Mouse (Mus musculus) layer of hippocampus, adult 9-10 months (tissue): ENCODE measurements around the gene Fgf22.

Experiments
- DNase-seq: peaks from one replicate; pipeline ENCODE4 v3.0.0; 2022; ENCODE audit warnings: low spot score

Gene Fgf22

GRCm38 (mm10) chr10:79793051-79793737 lies 38.3 kb downstream of the Fgf22 start, which contains the start of gene Palm:
Gene Palm, plus strand, starts transcription at chr10:79793572.
- DNase-seq: no peak

DNA sequence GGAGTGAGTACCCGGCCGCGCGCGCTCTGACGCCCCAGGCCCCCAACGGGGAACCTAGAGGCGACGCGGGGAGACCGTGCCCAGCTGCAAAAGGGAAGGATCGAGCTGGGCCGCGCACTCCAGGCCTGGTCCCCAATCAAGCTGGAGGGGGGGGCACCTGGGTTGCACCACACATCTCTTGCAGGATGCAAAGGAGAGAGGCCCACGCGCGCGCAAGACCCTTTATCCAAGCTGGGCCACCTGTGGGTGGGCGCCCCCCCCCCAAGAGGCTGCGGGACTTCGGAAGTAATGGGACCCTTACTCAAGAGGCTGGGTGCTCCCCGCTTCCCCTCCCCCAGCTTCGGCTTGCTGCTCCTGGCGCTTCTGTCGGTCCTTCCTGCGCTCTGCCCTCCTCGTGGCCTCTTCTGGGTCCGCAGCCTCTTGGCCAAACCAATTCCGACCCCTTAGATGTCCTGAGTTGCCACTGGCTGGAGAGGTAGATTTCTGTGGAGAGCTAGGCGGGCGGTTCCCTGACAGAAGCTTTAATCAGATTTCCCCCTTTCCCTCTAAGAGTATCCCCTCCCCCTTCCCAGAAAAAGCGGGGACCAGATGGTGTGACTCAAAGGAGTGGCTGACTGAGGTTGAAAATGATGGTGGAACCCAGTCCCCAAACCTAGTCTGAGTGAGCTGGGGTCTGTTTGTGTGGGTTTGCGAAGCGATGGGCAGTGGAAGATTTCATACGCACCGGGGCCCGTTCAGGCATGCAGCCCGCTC lies 39.0 kb downstream of the Fgf22 start:
- no peak for DNase-seq

- no peak for DNase-seq
Observed at GRCm38 (mm10) chr10:79794491-79794931, 39.6 kb downstream of the Fgf22 start.

GRCm38 (mm10) chr10:79795905-79796304 lies 41.0 kb downstream of the Fgf22 start:
- no peak for DNase-seq

- no peak for DNase-seq
Observed at GRCm38 (mm10) chr10:79797326-79797725, 42.5 kb downstream of the Fgf22 start.

DNA sequence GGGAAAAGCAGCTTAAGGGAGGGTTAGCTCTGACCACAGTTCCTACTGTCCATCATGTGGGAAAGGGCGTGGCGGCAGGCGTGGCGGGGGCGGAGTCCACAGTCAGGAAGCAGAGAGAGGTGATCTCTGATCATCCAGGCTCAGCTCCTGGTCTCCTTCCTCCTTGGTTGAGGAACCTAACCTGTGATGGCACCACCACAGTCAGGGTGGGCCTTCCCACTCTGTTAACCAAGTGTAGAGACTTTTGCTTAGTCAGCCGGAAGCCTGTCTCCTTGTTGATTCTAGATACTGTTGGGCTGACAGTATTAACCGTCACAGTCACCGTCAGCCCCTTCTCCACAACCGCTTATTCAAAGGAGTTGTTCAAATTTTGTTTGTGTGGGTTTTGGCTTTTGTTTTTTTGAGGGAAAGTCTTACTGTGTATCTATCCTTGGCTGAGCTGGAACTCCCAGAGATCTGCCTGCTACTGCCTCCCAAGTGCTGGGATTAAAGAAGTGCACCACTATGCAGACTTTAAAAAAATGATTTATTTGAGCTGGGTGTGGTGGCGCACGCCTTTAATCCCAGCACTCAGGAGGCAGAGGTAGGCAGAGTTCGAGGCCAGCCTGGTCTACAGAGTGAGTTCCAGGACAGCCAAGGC lies 43.5 kb downstream of the Fgf22 start:
- no peak for DNase-seq

GRCm38 (mm10) chr10:79800508-79800907 lies 45.6 kb downstream of the Fgf22 start:
- no peak for DNase-seq

DNA sequence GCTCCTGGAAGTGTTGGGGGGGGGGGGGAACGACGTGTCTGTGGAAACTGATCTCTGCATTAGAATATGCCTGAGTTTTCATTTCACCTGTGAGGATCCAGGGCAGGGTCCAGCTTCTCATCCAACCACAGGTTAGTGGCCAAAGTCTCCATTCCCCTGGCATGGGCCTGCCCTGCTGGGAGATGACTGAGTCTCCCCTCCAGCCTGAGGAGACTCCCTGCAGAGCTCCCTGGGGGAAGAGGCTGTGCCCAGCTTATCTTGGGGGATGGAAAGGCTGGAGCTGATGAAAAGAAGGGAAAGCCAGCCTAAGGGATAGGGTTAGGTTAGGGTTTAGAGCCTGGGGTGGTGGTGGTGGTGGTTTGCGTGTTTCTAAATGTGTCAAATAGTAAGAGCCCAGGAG lies 47.0 kb downstream of the Fgf22 start:
- no peak for DNase-seq

DNA sequence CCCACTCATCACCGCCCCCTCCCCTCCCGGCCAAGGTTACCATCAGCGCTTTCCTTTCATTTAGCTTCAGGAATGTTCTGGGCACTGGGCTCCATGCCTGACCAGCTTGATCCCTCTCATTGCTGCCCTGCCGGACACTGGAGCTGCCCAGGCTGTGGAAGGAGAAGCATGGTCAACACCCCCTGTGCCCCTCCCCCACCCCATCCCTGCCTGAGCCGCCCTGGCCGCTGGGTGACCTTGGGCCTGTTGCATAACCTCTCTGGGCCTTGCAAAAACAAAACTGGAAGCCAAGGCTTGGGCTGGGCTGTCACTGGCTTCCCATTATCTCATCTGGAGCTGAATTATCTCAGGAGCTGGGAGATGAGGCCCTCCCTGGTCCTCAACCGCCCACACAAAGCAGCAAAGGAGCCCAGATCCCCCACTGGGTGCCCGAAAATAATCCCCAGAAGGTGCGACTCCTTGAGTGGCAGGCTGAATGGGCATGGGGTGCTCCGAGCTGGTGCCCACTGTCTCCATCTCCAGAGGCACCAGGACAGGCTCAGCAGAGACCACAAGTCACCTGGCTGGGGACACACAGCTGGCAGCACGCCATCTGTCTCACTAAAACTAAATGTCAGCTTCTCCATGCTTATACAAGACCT lies 47.6 kb downstream of the Fgf22 start:
- no peak for DNase-seq

GRCm38 (mm10) chr10:79803716-79804323 lies 48.9 kb downstream of the Fgf22 start:
- DNase-seq: peak; percentile 74

DNA sequence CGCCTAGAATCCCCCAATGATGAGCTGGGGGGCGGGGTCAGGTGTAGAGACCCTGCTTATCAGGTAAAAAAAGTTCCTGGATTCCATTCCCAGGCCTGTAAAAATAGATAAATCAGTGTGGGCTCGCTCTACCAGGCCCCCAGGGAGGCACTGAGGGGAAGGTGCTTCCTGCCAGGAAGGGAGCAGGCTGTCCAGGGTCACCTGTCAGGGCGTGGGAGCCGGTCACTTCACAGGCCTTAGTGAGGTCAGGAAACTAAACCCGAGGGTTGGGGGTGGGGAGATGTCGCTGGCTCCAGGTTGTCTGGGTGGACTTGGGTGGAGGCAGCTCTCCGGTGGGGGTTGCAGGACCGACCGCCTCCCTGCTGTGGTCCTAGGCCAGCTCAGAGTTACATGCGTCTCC lies 50.8 kb downstream of the Fgf22 start:
- DNase-seq: no peak

GRCm38 (mm10) chr10:79806331-79806730 lies 51.5 kb downstream of the Fgf22 start:
- DNase-seq: no peak

- DNase-seq: no peak
Observed at GRCm38 (mm10) chr10:79806972-79807371, 52.1 kb downstream of the Fgf22 start.

- DNase-seq: no peak
Observed at GRCm38 (mm10) chr10:79807826-79808225, 53.0 kb downstream of the Fgf22 start.
